Mouse (Mus musculus) hindbrain, embryonic 14.5 days (tissue): ENCODE measurements around the gene Slc25a45. TPM values are rescaled to one million over a fixed set of nuclear protein-coding genes. Genes with fewer than 3 reads are reported as not detected.

Source experiments
- ATAC-seq: fragments of 200-750 bp; cut with Nextera tagmentation; 2 replicates; pipeline ENCODE4 v1.8.0; 2017; ENCODE audit warnings: moderate number of reproducible peaks, mild to moderate bottlenecking, moderate TSS enrichment, moderate library complexity; ENCODE audit not compliant: low FRiP score
- DNase-seq: peaks from one replicate; pipeline ENCODE4 v3.0.0-alpha.2; 2015; ENCODE audit warnings: low spot score
- H3K27ac ChIP-seq: fragments of 300-500 bp; sonication (generic); 2 replicates; pipeline ENCODE4 v1.5.1; 2014; ENCODE audit warnings: mild to moderate bottlenecking, moderate library complexity
- H3K27me3 ChIP-seq: fragments of 300-500 bp; sonication (generic); 2 replicates; pipeline ENCODE4 v1.6.1; 2014; ENCODE audit warnings: mild to moderate bottlenecking, low read length, mixed read lengths; ENCODE audit not compliant: control insufficient read depth, insufficient read depth
- H3K36me3 ChIP-seq: fragments of 300-500 bp; sonication (generic); replicated peaks from 2 replicates; pipeline ENCODE4 v1.6.1; 2014; ENCODE audit not compliant: control insufficient read depth, insufficient read depth
- H3K4me1 ChIP-seq: fragments of 300-500 bp; sonication (generic); replicated peaks from 2 replicates; pipeline ENCODE4 v1.6.1; 2014; ENCODE audit warnings: antibody characterized with exemption, low read length, mixed read lengths; ENCODE audit not compliant: control insufficient read depth, insufficient read depth
- H3K4me2 ChIP-seq: fragments of 300-500 bp; sonication (generic); replicated peaks from 2 replicates; pipeline ENCODE4 v1.6.1; 2014; ENCODE audit warnings: mild to moderate bottlenecking, moderate library complexity
- H3K4me3 ChIP-seq: fragments of 300-500 bp; sonication (generic); replicated peaks from 2 replicates; pipeline ENCODE4 v1.5.1; 2014; ENCODE audit warnings: mild to moderate bottlenecking, low read length
- H3K9ac ChIP-seq: fragments of 300-500 bp; sonication (generic); 2 replicates; pipeline ENCODE4 v1.6.1; 2014
- H3K9me3 ChIP-seq: fragments of 300-500 bp; sonication (generic); 2 replicates; pipeline ENCODE4 v1.6.1; 2016; ENCODE audit warnings: low read length; ENCODE audit not compliant: control insufficient read depth
- WGBS: fragments of 180-500 bp; shearing (Covaris S2); extraction: QIAGEN DNeasy Blood & Tissue Kit; methylation state at CpG from one replicate; pipeline ENCODE4 v1.1.7; 2014; 5-methylcytosine and 5-hydroxymethylcytosine counted together
- polyA plus RNA-seq: library from polyadenylated mRNA; unstranded; fragments of >200 nt; fragmentation: Nextera tagmentation; extraction: Ambion mirVana; gene quantifications from 2 replicates; pipeline ENCODE4 v1.2.1, GENCODE M21; 2014

The Slc25a45 gene
- polyA plus RNA-seq, 1 experiment from 2014 or later: 1.5 TPM

DNA sequence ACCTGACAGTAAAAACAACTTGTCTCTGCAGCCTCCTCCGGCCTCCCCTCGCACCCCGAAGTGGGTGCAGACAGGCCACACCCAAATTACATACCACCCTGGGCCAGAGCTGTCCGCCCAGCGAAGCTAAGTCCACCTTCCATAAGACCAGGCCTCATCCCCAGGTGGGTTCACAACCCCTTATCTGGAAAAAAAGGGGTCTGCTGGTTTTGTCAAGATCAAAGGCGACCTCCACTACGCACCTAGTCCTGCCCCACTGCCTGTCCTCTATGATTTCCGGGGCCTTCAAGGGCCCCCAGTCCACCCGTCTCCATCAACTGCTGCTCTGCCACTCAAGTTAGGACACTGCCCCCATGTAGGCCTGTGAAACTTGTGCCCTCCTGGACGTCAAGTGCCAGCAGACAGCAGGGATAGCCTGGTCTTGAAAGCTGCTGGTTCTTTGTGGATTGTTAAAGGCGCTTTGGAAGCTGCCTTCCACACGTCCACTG is 32.7 kb upstream of the Slc25a45 start:
- WGBS: 84% methylated on average over 12 of the region's 12 CpGs

GRCm38 (mm10) chr19:5845319-5846135 is 32.1 kb upstream of the Slc25a45 start:
- Histone ChIP-seq H3K9me3 (no peaks in the 10 kb centered on the region), H3K4me3 (peak overlapping the region; percentile 31), H3K4me1 (peaks cover 68% of the 10 kb centered on the region), H3K9ac (peak overlapping the region; percentile 69), H3K27me3 (no peaks in the 10 kb centered on the region), H3K36me3 (no peaks in the 10 kb centered on the region), H3K4me2 (peak overlapping the region; percentile 84), H3K27ac (peak overlapping the region; percentile 99)
- WGBS: 6% methylated on average over 45 of the region's 45 CpGs
- ATAC-seq (peak; percentile 63), DNase-seq (peak; percentile 89)

More for the DNA sequence above, 32.7 kb upstream of the Slc25a45 start:
- Histone ChIP-seq H3K4me3 (peak overlapping the region; percentile 31), H3K9me3 (no peaks in the 10 kb centered on the region), H3K4me2 (peak overlapping the region; percentile 84), H3K27ac (peak overlapping the region; percentile 99), H3K4me1 (peaks cover 68% of the 10 kb centered on the region), H3K27me3 (no peaks in the 10 kb centered on the region), H3K36me3 (no peaks in the 10 kb centered on the region), H3K9ac (peak overlapping the region; percentile 69)
- DNase-seq (no peak), ATAC-seq (no peak)

GRCm38 (mm10) chr19:5846154-5846553 is 31.5 kb upstream of the Slc25a45 start:
- peak overlapping the region; percentile 99 for H3K27ac ChIP-seq
- no peaks in the 10 kb centered on the region for H3K9me3 ChIP-seq
- peak overlapping the region; percentile 69 for H3K9ac ChIP-seq
- DNase-seq: no peak
- WGBS: under 1% methylated on average over 7 of the region's 7 CpGs
- H3K4me3 ChIP-seq: peak overlapping the region; percentile 31
- ATAC-seq: peak; percentile 41
- H3K4me1 ChIP-seq: peaks cover 68% of the 10 kb centered on the region
- H3K4me2 ChIP-seq: peak overlapping the region; percentile 84
- no peaks in the 10 kb centered on the region for H3K27me3 ChIP-seq
- H3K36me3 ChIP-seq: no peaks in the 10 kb centered on the region

GRCm38 (mm10) chr19:5846557-5847305 is 30.9 kb upstream of the Slc25a45 start:
- WGBS: 1% methylated on average over 16 of the region's 16 CpGs
- DNase-seq (peak; percentile 83), ATAC-seq (peak; percentile 83)
- Histone ChIP-seq H3K4me2 (peak overlapping the region; percentile 84), H3K36me3 (peaks cover 3% of the 10 kb centered on the region), H3K4me3 (peak overlapping the region; percentile 31), H3K27ac (peak overlapping the region; percentile 99), H3K9ac (peak overlapping the region; percentile 69), H3K27me3 (no peaks in the 10 kb centered on the region), H3K4me1 (peaks cover 68% of the 10 kb centered on the region), H3K9me3 (no peaks in the 10 kb centered on the region)

- 36% methylated on average over 4 of the region's 4 CpGs for WGBS
These were observed 30.3 kb upstream of the Slc25a45 start for GRCm38 (mm10) chr19:5847306-5847796.

GRCm38 (mm10) chr19:5848032-5848825 is 29.4 kb upstream of the Slc25a45 start:
- Histone ChIP-seq H3K4me1 (peaks cover 55% of the 10 kb centered on the region), H3K27me3 (no peaks in the 10 kb centered on the region), H3K9me3 (no peaks in the 10 kb centered on the region), H3K9ac (peak overlapping the region; percentile 44), H3K4me3 (0 out of 2 replicates have a peak overlapping the region, but pooled peaks have one; percentile 4), H3K4me2 (peak overlapping the region; percentile 84; the same call in 1 of the 2 replicates), H3K27ac (peak overlapping the region; percentile 99), H3K36me3 (peaks cover 17% of the 10 kb centered on the region)
- WGBS: 57% methylated on average over 14 of the region's 14 CpGs
- DNase-seq (no peak), ATAC-seq (no peak)

More at GRCm38 (mm10) chr19:5847306-5847796, 30.3 kb upstream of the Slc25a45 start:
- no peak for DNase-seq
- no peak overlapping the region for H3K4me3 ChIP-seq
- H3K9me3 ChIP-seq: no peaks in the 10 kb centered on the region
- peaks cover 9% of the 10 kb centered on the region for H3K36me3 ChIP-seq
- peak overlapping the region; percentile 84 for H3K4me2 ChIP-seq
- no peak for ATAC-seq
- H3K27ac ChIP-seq: peak overlapping the region; percentile 99
- peak overlapping the region; percentile 69; the same call in 1 of the 2 replicates for H3K9ac ChIP-seq
- H3K27me3 ChIP-seq: no peaks in the 10 kb centered on the region
- H3K4me1 ChIP-seq: peaks cover 63% of the 10 kb centered on the region

DNA sequence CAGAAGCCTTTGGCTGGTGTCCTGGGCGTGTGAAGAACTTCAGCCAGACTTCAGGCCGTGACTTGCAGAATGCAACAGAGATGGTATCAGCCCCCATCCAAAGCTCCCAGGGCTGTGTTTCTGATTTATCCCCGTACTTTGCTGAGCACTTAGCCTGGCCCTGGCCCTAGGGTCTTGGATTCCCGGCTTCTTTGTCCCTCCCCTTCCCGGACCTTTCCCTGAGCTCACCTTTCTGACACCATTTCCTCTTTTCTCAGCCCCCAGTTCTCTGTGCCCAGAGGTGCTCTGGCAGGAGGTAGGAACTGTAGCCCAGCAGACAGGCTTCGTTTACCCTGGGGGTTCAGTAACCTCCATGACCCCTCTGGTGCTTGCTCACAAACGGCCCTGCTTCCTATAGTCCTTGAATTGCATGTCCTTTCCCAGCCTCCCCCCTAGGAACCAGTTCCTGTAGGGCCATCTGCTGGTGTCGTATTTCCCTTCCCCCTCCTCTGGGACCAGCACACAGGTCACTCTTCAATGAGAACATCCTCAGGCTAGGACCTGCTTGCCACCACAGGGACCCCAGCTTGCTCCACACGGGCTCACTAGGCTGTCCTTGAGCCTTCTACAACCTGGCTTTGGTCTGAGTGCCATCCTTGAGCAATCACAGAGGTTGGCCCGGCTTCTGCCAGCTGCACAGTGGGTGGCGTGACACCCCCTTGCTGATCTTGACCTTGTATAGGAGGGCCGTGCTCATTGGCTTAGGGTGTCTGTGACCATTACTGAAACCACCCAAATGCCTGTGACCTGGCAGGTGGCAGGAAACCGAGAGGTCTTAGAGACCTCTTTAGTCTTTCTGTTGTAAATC is 28.6 kb upstream of the Slc25a45 start:
- Histone ChIP-seq H3K4me2 (peak overlapping the region; percentile 20; the same call in 1 of the 2 replicates), H3K4me1 (peaks cover 51% of the 10 kb centered on the region), H3K9me3 (no peaks in the 10 kb centered on the region), H3K4me3 (peak overlapping the region; percentile 4; the same call in 1 of the 2 replicates), H3K27me3 (no peaks in the 10 kb centered on the region), H3K36me3 (peaks cover 17% of the 10 kb centered on the region), H3K27ac (peak overlapping the region; percentile 99), H3K9ac (peak overlapping the region; percentile 44; the same call in 1 of the 2 replicates)
- ATAC-seq: no peak
- no peak for DNase-seq
- 41% methylated on average over 13 of the region's 13 CpGs for WGBS
